8 mouse cellular contexts compared by ENCODE assay signal in the genomic region with DNA sequence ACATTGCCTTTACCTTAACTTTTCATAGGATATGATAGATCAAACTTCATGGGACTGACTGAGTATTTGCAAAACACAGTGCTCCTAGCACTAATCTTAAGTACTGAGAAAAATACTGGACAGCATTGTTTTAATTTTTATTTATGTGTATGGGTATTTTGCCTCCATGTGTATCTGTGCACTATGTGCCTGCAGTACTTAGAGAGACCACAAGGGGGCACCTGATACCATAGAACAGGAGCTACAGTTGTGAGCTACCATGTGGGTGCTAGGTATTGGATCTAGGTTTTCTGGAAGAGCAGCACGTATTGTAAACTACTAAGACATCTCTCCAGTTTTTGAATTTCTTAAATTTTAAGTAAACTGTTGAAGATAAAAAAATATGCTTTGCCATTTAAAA.
DNase-seq lines count a peak whose midpoint lies in the region; ATAC-seq and TF ChIP-seq lines count a peak whose summit lies in the region.

No protein-coding gene starts in this region.

- no peaks in the 10 kb centered on the region for H3K9me3 ChIP-seq in limb, embryonic 11.5 days (ENCODE audit: control insufficient read depth, low read length)

- no peak overlapping the region for H3K4me2 ChIP-seq in limb, embryonic 11.5 days (ENCODE audit: low read depth, severe bottlenecking)

- no peak for TF ChIP-seq CTCF in cerebellum, adult 2 months (IDR thresholded peaks at IDR 0.05; ENCODE audit: borderline replicate concordance, insufficient read depth, low read depth, low read length)
- TF ChIP-seq CTCF in layer of hippocampus, adult 2 months (conservative IDR thresholded peaks at IDR 0.05), result peak; percentile 68

- H3K4me1 ChIP-seq in cerebellum, adult 2 months (ENCODE audit: control insufficient read depth, insufficient read depth, low read length), result no peaks in the 10 kb centered on the region
- no peaks in the 10 kb centered on the region for H3K4me1 ChIP-seq in limb, embryonic 11.5 days (ENCODE audit: control insufficient read depth, insufficient read depth, low read length)

- H3K4me3 ChIP-seq in cerebellum, adult 2 months (replicated peaks; ENCODE audit: insufficient read depth, low read depth, low read length), result no peak overlapping the region
- H3K4me3 ChIP-seq in layer of hippocampus, adult 2 months, result no peak overlapping the region
- H3K4me3 ChIP-seq in limb, embryonic 11.5 days (ENCODE audit: low read depth, low read length), result no peak overlapping the region

- peak; percentile 39 to 40 for DNase-seq in cerebellum, postnatal 10 days
- DNase-seq in cerebellum, adult 2 months, result no peak
- DNase-seq in layer of hippocampus, adult 2 months (ENCODE audit: low spot score in 2 of 2), result no peak
- no peak for DNase-seq in layer of hippocampus, postnatal 10 days (ENCODE audit: low spot score in 2 of 2)
- peak; percentile 56 for DNase-seq in ZHBTc4 (ENCODE audit: low read depth, low spot score)
- peak; percentile 35 for DNase-seq in limb, embryonic 11.5 days (ENCODE audit: low spot score)
- peak; percentile 28 for DNase-seq in thymus, postnatal 0 days (ENCODE audit: low spot score)
- no peak for DNase-seq in layer of hippocampus, postnatal 14 days (ENCODE audit: low spot score in 2 of 2)

- no peak overlapping the region for H3K9ac ChIP-seq in limb, embryonic 11.5 days (ENCODE audit: low read length)

- H3K36me3 ChIP-seq in limb, embryonic 11.5 days (ENCODE audit: control insufficient read depth, insufficient read depth, low read length), result no peaks in the 10 kb centered on the region

- no peak overlapping the region for H3K27ac ChIP-seq in cerebellum, adult 2 months (ENCODE audit: insufficient read depth, low read length)
- H3K27ac ChIP-seq in layer of hippocampus, adult 2 months, result no peak overlapping the region
- H3K27ac ChIP-seq in limb, embryonic 11.5 days (replicated peaks; ENCODE audit: low read depth, low read length), result no peak overlapping the region

- TF ChIP-seq POLR2A in cerebellum, adult 2 months (IDR thresholded peaks at IDR 0.05; ENCODE audit: borderline replicate concordance, insufficient read depth, low read length), result no peak

- 96% methylated on average over 1 of the region's 1 CpGs for WGBS in cerebellum, adult 2 months
- 85% methylated on average over 1 of the region's 1 CpGs for WGBS in limb, embryonic 11.5 days

- no peaks in the 10 kb centered on the region for H3K27me3 ChIP-seq in cerebellum, adult 2 months (ENCODE audit: control insufficient read depth, insufficient read depth, low read length)
- H3K27me3 ChIP-seq in limb, embryonic 11.5 days (ENCODE audit: control insufficient read depth, insufficient read depth, low read length), result no peaks in the 10 kb centered on the region

- no peak for ATAC-seq in limb, embryonic 11.5 days (ENCODE audit: insufficient number of reproducible peaks, low FRiP score, low TSS enrichment, low read depth)

Comparison
In these comparisons a context has a peak if more than half of its experiments do, and no peak if none do; other contexts are left out.
1. DNase-seq: peak in cerebellum, postnatal 10 days (2 of 2), ZHBTc4 (single experiment), limb, embryonic 11.5 days (single experiment) and thymus, postnatal 0 days (single experiment); none in cerebellum, adult 2 months (0 of 2), layer of hippocampus, adult 2 months (0 of 2), layer of hippocampus, postnatal 10 days (0 of 2) and layer of hippocampus, postnatal 14 days (0 of 2).